Mouse (Mus musculus) urinary bladder, postnatal 14 days (tissue): ENCODE data around the gene Atp2a2.

Experiments used
- DNase-seq: peaks from one replicate; pipeline ENCODE4 v3.0.0; 2021; ENCODE audit warnings: low spot score

Atp2a2 gene

DNA sequence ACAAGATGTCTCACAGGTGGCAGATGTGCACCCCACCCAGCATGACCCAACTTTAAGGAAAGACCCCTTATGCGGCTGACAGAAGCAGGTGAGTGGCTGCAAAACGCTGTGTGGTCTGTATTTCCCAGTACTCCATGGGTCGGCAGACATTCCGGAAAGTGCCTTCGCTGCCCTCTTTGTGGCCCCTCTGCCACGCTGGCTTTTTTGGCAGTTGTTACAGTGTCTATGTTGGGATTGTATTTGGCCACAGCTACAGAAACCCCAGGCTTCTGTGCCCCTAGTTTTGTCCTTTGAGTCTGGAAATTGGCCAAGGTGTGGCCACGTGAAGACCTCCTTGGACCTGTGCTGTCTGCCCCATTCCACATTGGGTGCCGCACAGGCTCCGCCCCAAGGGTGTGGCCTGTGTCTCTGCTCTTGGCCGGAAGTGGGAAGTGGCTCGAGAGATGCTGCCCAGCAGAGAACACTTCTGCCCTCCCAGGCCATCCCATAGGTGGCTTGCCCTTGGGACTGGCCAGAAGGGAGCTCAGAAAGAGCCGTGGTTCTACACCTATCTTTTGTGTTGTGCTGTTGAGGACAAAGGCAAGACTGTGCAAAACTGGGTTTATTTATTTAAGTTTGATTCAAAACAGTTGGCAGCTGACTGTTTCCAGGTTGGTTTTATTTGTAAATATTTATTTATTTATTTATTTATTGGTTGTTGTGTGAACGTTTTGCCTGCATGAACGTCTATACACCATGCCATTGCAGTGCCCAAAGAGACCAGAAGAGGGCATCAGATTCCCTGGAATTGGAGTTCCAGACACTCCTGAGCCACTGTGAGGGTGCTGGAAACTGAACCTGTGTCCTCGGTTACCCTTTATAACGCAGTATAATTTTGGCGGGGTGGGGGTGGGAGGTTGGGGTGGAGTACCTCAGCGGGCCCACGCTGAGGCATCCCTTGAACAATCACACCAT is 92.1 kb downstream of the Atp2a2 start:
- no peak for DNase-seq

DNA sequence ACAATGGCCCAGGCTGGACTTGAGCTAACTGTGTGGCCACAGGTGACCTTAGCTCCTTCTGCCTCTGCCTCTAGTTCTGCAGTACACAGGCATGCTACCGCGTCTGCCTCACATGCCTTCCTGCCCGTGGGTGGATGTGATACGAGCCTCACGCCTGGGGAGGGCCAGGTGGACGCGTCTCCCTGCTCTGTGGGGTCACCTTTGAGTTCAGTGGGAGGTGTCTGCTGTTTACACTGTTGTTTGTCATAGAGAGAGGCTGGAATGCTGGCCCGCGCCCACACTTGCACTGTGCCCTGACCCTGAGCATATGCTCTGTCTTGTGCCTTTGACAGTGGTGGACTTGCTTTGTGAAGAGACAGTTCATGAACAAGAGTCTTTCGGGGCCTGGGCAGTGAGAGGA is 96.5 kb downstream of the Atp2a2 start:
- no peak for DNase-seq
